Mouse (Mus musculus) adrenal gland, postnatal 10 days (tissue): ENCODE measurements around the gene Zfp804a. TPM values are rescaled to one million over a fixed set of nuclear protein-coding genes. Genes with fewer than 3 reads are reported as not detected.

Experiments
- DNase-seq: peaks from one replicate; pipeline ENCODE4 v3.0.0; 2021; ENCODE audit warnings: mixed read lengths
- total RNA-seq, 2 experiments: library from RNA; stranded (reverse); gene quantifications; 2 replicates each; pipeline ENCODE4 v1.2.3; 2021

Gene Zfp804a
- total RNA-seq, 2 experiments from 2014 or later: 0.72 to 1.5 TPM

DNA sequence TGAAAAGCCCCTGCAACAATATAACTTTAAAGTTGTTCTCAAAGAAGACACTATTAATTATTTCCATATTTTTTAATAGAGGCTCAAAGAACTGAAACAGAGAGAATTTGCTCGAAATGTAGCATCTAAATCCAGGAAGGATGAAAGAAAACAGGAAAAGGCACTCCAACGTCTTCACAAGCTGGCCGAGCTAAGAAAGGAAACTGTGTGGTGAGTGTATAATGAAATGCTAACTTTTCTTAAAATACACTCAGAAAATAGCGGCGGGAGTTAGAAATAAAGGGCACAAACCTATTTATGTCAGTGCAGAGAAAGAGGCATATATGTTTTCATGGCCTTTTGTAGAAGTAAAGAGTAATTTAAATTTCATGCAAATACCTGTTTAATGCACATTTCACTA is 200.4 kb downstream of the Zfp804a start:
- DNase-seq: no peak

GRCm38 (mm10) chr2:82282591-82283269 is 229.7 kb downstream of the Zfp804a start:
- DNase-seq: no peak

GRCm38 (mm10) chr2:82294932-82295493 is 242.0 kb downstream of the Zfp804a start:
- DNase-seq: no peak
